Mouse (Mus musculus) forebrain, postnatal 0 days (tissue): ENCODE results near the gene Enox1. TPM values are rescaled to one million over a fixed set of nuclear protein-coding genes. Genes with fewer than 3 reads are reported as not detected.

Experiments used
- ATAC-seq: fragments of 200-750 bp; cut with Nextera tagmentation; 2 replicates; pipeline ENCODE4 v1.8.0; 2017; ENCODE audit warnings: mild to moderate bottlenecking, moderate library complexity
- DNase-seq: peaks from one replicate; pipeline ENCODE4 v3.0.0-alpha.2; 2015
- H3K27ac ChIP-seq: fragments of 300-500 bp; sonication (generic); 2 replicates; pipeline ENCODE4 v1.5.1; 2014; ENCODE audit warnings: low read depth, mild to moderate bottlenecking, antibody characterized with exemption, low read length, moderate library complexity, mixed read lengths
- H3K27me3 ChIP-seq: fragments of 300-500 bp; sonication (generic); 2 replicates; pipeline ENCODE4 v1.6.1; 2014; ENCODE audit warnings: mild to moderate bottlenecking, low read length, mixed read lengths; ENCODE audit not compliant: insufficient read depth
- H3K36me3 ChIP-seq: fragments of 300-500 bp; sonication (generic); 2 replicates; pipeline ENCODE4 v1.6.1; 2014; ENCODE audit warnings: mild to moderate bottlenecking, moderate library complexity; ENCODE audit not compliant: insufficient read depth
- H3K4me1 ChIP-seq: fragments of 300-500 bp; sonication (generic); 2 replicates; pipeline ENCODE4 v1.6.1; 2014; ENCODE audit warnings: antibody characterized with exemption; ENCODE audit not compliant: insufficient read depth
- H3K4me2 ChIP-seq: fragments of 300-500 bp; sonication (generic); 2 replicates; pipeline ENCODE4 v1.6.1; 2014; ENCODE audit warnings: low read depth, mild to moderate bottlenecking, moderate library complexity
- H3K4me3 ChIP-seq: fragments of 300-500 bp; sonication (generic); 2 replicates; pipeline ENCODE4 v1.5.1; 2014; ENCODE audit warnings: low read depth, low read length, mixed read lengths
- H3K9ac ChIP-seq: fragments of 300-500 bp; sonication (generic); 2 replicates; pipeline ENCODE4 v1.6.1; 2014; ENCODE audit warnings: mild to moderate bottlenecking
- H3K9me3 ChIP-seq: fragments of 300-500 bp; sonication (generic); 2 replicates; pipeline ENCODE4 v1.6.1; 2016; ENCODE audit warnings: low read length
- CTCF ChIP-seq: sonication (generic); IDR thresholded peaks from 2 replicates; pipeline ENCODE4 v1.5.1; 2016; ENCODE audit warnings: antibody characterized with exemption, control low read depth, low read depth
- WGBS: fragments of 180-500 bp; shearing (Covaris S2); extraction: QIAGEN DNeasy Blood & Tissue Kit; methylation state at CpG from one replicate; pipeline ENCODE4 v1.1.7; 2014; 5-methylcytosine and 5-hydroxymethylcytosine counted together
- polyA plus RNA-seq: library from polyadenylated mRNA; unstranded; fragments of >200 nt; fragmentation: Nextera tagmentation; extraction: Ambion mirVana; gene quantifications from 2 replicates; pipeline ENCODE4 v1.2.1, GENCODE M21; 2015
- total RNA-seq: library from RNA; depleted of rRNA; stranded (reverse); fragments of >200 nt; gene quantifications from 2 replicates; pipeline ENCODE4 v1.2.3, GENCODE M21; 2014

Enox1 gene
- total and polyA plus RNA-seq, 2 experiments from 2014 or later: 39.9 to 61.8 TPM

DNA sequence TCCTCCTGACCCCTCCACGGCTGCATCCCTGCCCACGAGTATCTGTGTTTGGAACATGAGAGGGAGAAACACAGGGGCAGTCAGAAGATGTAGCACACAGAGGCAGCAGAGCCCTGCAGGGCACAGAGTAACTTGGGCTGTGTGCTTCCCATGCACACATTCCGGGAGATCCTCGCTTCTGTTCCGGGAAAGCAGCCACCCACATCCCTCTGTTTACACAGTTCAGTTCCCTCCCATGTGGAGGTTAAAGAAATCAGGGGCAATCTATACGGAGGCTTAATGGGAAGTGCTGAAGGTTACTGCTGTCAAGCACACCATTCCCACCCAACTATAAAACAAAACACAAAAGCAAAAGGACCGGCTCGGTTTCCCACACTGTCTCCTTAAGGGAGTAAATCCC lies 516.6 kb downstream of the Enox1 start:
- Histone ChIP-seq H3K27me3 (no peaks in the 10 kb centered on the region), H3K4me3 (no peak overlapping the region), H3K9me3 (no peaks in the 10 kb centered on the region), H3K4me1 (peaks cover 11% of the 10 kb centered on the region; the same call in 1 of the 2 replicates), H3K36me3 (peaks cover 3% of the 10 kb centered on the region; the same call in 1 of the 2 replicates), H3K4me2 (no peak overlapping the region), H3K9ac (no peak overlapping the region), H3K27ac (peak overlapping the region; percentile 29; the same call in 1 of the 2 replicates)
- no peak for DNase-seq
- no peak for ATAC-seq
- TF ChIP-seq CTCF: no peak
- WGBS: 30% methylated on average over 8 of the region's 8 CpGs

DNA sequence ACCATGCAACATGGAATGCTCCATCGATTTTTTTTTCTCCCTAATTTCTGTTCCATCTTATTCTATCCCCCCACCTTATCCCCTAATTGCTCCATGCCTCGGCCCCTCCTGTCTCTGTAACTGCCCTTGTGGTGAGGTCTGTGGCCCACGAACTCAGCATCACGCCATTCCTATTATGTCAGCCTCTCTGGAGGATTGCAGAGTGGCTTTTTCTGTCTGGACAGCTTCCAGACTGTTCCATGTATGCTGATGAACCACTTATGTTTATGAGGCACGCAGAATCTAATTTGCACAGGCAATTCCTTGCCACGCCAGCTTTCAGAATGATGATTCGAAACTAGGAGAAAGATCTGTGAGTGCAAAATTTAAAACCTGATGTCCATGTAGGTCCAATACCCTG lies 521.4 kb downstream of the Enox1 start:
- DNase-seq (peak; percentile 70), ATAC-seq (peak; percentile 59; the same call in 1 of the 2 replicates)

DNA sequence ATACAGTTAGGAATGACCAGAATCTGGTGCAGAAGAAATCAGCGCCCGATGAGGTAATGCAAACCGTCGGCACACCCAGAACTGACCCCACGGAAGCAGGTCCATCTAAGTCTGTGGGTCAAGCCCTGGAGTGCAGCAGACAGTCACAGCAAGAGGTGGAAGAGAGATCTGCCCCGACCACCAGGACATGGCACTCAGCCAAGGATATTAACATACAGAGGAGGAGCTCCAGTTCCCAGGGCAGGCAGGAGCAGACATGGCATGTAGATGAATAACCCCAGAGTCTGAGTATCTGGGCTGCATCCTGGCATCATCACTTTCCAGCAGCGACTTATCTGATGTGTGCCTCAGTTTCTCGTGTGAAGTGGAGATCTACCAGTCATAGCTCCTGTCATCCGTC lies 523.3 kb downstream of the Enox1 start:
- Histone ChIP-seq H3K4me1 (0 out of 2 replicates have a peak, but pooled peaks cover 5% of the 10 kb centered on the region), H3K36me3 (no peaks in the 10 kb centered on the region; the same call in 1 of the 2 replicates), H3K9ac (no peak overlapping the region), H3K27me3 (no peaks in the 10 kb centered on the region), H3K4me3 (no peak overlapping the region), H3K9me3 (no peaks in the 10 kb centered on the region), H3K27ac (no peak overlapping the region), H3K4me2 (no peak overlapping the region)
- WGBS: 76% methylated on average over 9 of the region's 9 CpGs
- DNase-seq: no peak
- ATAC-seq: no peak
- TF ChIP-seq CTCF: no peak

More for the DNA sequence above, 521.4 kb downstream of the Enox1 start:
- TF ChIP-seq CTCF: no peak
- Histone ChIP-seq H3K9me3 (no peaks in the 10 kb centered on the region), H3K4me3 (no peak overlapping the region), H3K27ac (0 out of 2 replicates have a peak overlapping the region, but pooled peaks have one; percentile 15), H3K4me1 (peaks cover 5% of the 10 kb centered on the region; the same call in 1 of the 2 replicates), H3K4me2 (no peak overlapping the region), H3K27me3 (no peaks in the 10 kb centered on the region), H3K9ac (no peak overlapping the region), H3K36me3 (no peaks in the 10 kb centered on the region; the same call in 1 of the 2 replicates)
- 31% methylated on average over 7 of the region's 7 CpGs for WGBS

DNA sequence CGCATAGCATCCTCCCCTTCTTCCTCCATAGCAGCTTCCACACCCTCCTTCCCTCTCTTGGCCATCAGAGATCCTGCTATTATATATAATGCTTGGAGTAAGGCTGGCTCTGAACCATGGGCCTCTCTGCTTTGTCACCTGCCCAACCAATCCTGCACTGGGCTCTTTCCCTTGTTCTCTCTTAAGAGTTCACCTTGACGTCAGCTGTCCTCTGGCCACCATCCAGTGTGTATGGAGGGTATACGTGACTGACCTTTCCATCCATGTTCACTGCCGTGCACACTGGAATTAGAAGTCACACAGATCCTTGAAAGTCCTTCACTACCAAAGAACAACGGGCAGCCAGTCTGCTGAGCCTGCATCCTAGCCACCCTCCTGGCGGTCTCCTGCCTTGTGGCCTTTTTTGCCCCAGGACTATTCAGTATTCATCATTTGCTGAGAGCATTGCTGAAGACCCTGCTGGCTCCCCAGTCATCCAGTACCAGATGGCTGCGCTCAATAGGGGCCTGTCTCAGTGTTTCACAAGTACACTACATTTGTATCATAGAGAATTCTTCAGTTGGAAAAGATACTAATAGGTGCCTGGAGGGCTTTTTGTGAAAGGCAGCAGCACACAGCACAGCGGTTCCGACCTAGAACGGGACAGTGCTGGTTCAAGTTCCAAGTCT lies 526.5 kb downstream of the Enox1 start:
- Histone ChIP-seq H3K27ac (no peak overlapping the region), H3K4me1 (0 out of 2 replicates have a peak, but pooled peaks cover under 1% of the 10 kb centered on the region), H3K36me3 (no peaks in the 10 kb centered on the region; the same call in 1 of the 2 replicates), H3K4me2 (no peak overlapping the region), H3K9me3 (no peaks in the 10 kb centered on the region), H3K4me3 (no peak overlapping the region), H3K9ac (no peak overlapping the region), H3K27me3 (no peaks in the 10 kb centered on the region)
- no peak for TF ChIP-seq CTCF
- WGBS: 83% methylated on average over 10 of the region's 10 CpGs
- DNase-seq: no peak
- ATAC-seq: no peak

DNA sequence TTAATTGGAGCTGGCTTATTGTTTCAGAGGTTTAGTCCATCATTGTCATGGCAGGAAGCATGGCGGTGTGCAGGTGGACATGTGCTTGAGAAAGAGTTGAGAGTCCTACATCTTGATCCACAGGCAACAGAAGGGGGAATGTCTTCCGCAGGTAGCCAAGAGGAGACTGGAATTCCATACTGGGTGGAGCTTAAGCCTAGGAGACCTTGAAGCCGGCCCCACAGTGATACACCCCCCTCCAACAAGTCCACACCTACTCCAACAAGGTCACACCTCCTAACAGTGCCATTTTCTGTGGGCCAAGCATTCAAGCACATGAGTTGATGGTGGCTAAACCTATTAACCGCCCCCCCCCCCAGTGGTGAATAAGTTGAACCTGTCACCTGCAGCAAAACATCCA lies 533.3 kb downstream of the Enox1 start:
- DNase-seq: no peak
- Histone ChIP-seq H3K27ac (no peak overlapping the region), H3K9me3 (no peaks in the 10 kb centered on the region), H3K27me3 (no peaks in the 10 kb centered on the region), H3K4me2 (no peak overlapping the region), H3K9ac (no peak overlapping the region), H3K4me1 (no peaks in the 10 kb centered on the region), H3K4me3 (no peak overlapping the region), H3K36me3 (no peaks in the 10 kb centered on the region)
- no peak for ATAC-seq
- WGBS: 90% methylated on average over 4 of the region's 4 CpGs
- TF ChIP-seq CTCF: no peak

DNA sequence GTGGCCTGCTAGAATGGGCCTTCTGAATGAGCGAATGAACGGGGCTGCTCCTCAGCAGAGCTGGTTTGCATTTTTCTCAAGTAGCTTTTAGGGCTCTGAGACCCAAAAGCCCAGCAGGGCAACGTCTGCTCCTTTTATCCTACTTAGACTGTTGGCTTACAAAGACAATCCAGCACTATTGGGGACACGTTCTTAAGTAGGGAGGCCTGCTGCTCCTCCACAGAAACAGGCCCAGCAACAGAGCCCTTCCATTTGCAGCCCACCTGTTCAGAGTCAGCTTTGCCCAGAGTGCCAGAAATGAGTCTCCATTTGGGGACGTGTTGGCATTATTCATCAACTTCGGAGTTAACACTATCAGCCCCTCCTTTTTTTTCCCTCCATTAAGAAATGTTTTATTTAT lies 548.4 kb downstream of the Enox1 start:
- H3K4me1 ChIP-seq: no peaks in the 10 kb centered on the region
- no peaks in the 10 kb centered on the region for H3K9me3 ChIP-seq
- WGBS: 18% methylated on average over 6 of the region's 6 CpGs
- no peak for TF ChIP-seq CTCF
- H3K4me3 ChIP-seq: no peak overlapping the region
- ATAC-seq (peak; percentile 67), DNase-seq (no peak)
- no peak overlapping the region for H3K27ac ChIP-seq
- H3K9ac ChIP-seq: no peak overlapping the region
- peaks cover 7% of the 10 kb centered on the region; the same call in 1 of the 2 replicates for H3K36me3 ChIP-seq
- H3K4me2 ChIP-seq: no peak overlapping the region
- no peaks in the 10 kb centered on the region for H3K27me3 ChIP-seq

DNA sequence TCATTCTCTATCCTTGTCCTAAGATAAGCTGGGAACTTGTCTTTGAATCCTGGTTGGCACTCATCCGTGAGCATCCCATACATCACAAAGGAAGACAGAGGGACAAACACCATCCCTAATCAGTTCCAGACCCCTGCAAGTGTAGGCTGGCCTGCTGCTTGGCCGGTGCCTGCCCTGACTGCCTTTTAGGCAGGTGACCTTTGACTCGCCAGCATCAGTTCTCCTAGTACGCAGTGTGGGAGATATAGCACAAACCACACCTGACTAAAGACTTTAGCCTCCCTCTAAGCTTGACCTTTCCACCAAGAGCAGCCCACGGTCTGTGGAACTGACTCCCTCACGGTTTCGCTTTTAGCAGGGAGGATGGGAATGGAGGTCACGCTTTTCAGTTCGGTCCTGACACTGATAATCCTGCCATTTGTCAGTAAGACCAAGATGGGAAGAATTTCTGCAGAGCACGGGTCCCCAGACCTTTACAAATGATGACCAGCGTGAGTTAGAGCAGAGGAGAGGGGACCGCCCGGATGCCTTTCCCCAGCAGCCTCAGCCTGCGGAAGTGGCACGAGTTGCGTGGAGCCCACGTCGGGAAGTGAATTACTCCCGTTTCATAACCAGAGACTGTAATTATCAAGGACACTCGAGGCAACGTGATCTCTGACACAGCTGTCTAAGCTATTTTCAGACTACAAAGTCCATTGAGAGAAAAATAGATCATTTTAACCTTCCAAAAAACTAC lies 550.1 kb downstream of the Enox1 start:
- H3K4me2 ChIP-seq: no peak overlapping the region
- no peaks in the 10 kb centered on the region for H3K4me1 ChIP-seq
- no peaks in the 10 kb centered on the region for H3K9me3 ChIP-seq
- DNase-seq: no peak
- H3K27ac ChIP-seq: no peak overlapping the region
- WGBS: 75% methylated on average over 21 of the region's 21 CpGs
- no peaks in the 10 kb centered on the region for H3K27me3 ChIP-seq
- no peak for TF ChIP-seq CTCF
- H3K4me3 ChIP-seq: no peak overlapping the region
- no peak for ATAC-seq
- peaks cover 3% of the 10 kb centered on the region; the same call in 1 of the 2 replicates for H3K36me3 ChIP-seq
- H3K9ac ChIP-seq: no peak overlapping the region
